Mouse (Mus musculus) adrenal gland, adult 2 months (tissue): ENCODE data around the gene Sgsm1. TPM values are rescaled to one million over a fixed set of nuclear protein-coding genes. Genes with fewer than 3 reads are reported as not detected.

Source experiments
- DNase-seq: peaks from one replicate; pipeline ENCODE4 v3.0.0; 2021
- polyA plus RNA-seq: library from polyadenylated mRNA; depleted of rRNA; stranded (reverse); fragments of >200 nt; gene quantifications from 2 replicates; pipeline ENCODE4 v1.2.3, GENCODE M21; 2012
- total RNA-seq, 2 experiments: library from RNA; stranded (reverse); gene quantifications; 2 replicates each; pipeline ENCODE4 v1.2.3; 2021

The Sgsm1 gene
- total and polyA plus RNA-seq, 3 experiments, result 4.3 to 12.7 (median 8.4) TPM

GRCm38 (mm10) chr5:113323784-113324638 is 13.4 kb upstream of the Sgsm1 start:
- DNase-seq, result peak; percentile 13

- peak; percentile 56 for DNase-seq
Measured at GRCm38 (mm10) chr5:113313998-113314397, 3.4 kb upstream of the Sgsm1 start.

GRCm38 (mm10) chr5:113309491-113310376 is 852 bp downstream of the Sgsm1 start:
- DNase-seq, result no peak

- DNase-seq, result peak; percentile 48
Measured at GRCm38 (mm10) chr5:113306750-113307477, 3.7 kb downstream of the Sgsm1 start.

GRCm38 (mm10) chr5:113304527-113304926 is 6.1 kb downstream of the Sgsm1 start:
- DNase-seq, result no peak

- DNase-seq, result no peak
Measured at GRCm38 (mm10) chr5:113301841-113302240, 8.7 kb downstream of the Sgsm1 start.

- no peak for DNase-seq
Measured at GRCm38 (mm10) chr5:113300148-113300889, 10.3 kb downstream of the Sgsm1 start.

GRCm38 (mm10) chr5:113299433-113299832 is 11.2 kb downstream of the Sgsm1 start:
- DNase-seq, result no peak

GRCm38 (mm10) chr5:113298826-113299225 is 11.8 kb downstream of the Sgsm1 start:
- no peak for DNase-seq

GRCm38 (mm10) chr5:113298040-113298439 is 12.5 kb downstream of the Sgsm1 start:
- DNase-seq, result no peak

- DNase-seq, result no peak
Measured at GRCm38 (mm10) chr5:113295791-113296190, 14.8 kb downstream of the Sgsm1 start.

- no peak for DNase-seq
Measured at GRCm38 (mm10) chr5:113294575-113294974, 16.0 kb downstream of the Sgsm1 start.

GRCm38 (mm10) chr5:113293446-113293845 is 17.1 kb downstream of the Sgsm1 start:
- DNase-seq, result no peak

- DNase-seq, result no peak
Measured at GRCm38 (mm10) chr5:113292832-113293231, 17.8 kb downstream of the Sgsm1 start.

GRCm38 (mm10) chr5:113292179-113292578 is 18.4 kb downstream of the Sgsm1 start:
- DNase-seq, result no peak

- no peak for DNase-seq
Measured at GRCm38 (mm10) chr5:113291125-113291524, 19.5 kb downstream of the Sgsm1 start.

- DNase-seq, result no peak
Measured at GRCm38 (mm10) chr5:113290149-113290548, 20.4 kb downstream of the Sgsm1 start.

- DNase-seq, result no peak
Measured at GRCm38 (mm10) chr5:113288490-113288889, 22.1 kb downstream of the Sgsm1 start.

GRCm38 (mm10) chr5:113287762-113288161 is 22.8 kb downstream of the Sgsm1 start:
- DNase-seq, result no peak

GRCm38 (mm10) chr5:113286591-113287520 is 23.7 kb downstream of the Sgsm1 start:
- peak; percentile 20 for DNase-seq
